Mouse (Mus musculus): Measurements from ENCODE around the gene Hsd17b11.

- TF ChIP-seq EP300 (IDR thresholded peaks at IDR 0.05; ENCODE audit: low read depth) (peak; percentile 87), CTCF (IDR thresholded peaks at IDR 0.05; ENCODE audit: low read depth) (no peak)
Measured at GRCm38 (mm10) chr5:104054938-104055337, 33.2 kb upstream of the Hsd17b11 start.
